Mouse (Mus musculus) liver, adult 2 months (tissue): ENCODE measurements around the gene Usp2. TPM values are rescaled to one million over a fixed set of nuclear protein-coding genes. Genes with fewer than 3 reads are reported as not detected.
A peak's percentile ranks its signal among the peaks of the same experiment; 100 is the strongest.

Source experiments
- DNase-seq: peaks from one replicate; pipeline ENCODE4 v3.0.0-alpha.2; 2011; ENCODE audit warnings: low read depth, low spot score; ENCODE audit errors: extremely low read depth
- H3K27ac ChIP-seq: fragments of 200-500 bp; replicated peaks from 2 replicates; pipeline ENCODE4 v1.5.1; 2012; ENCODE audit warnings: low read depth, mild to moderate bottlenecking, control low read depth, inconsistent platforms, low read length; ENCODE audit not compliant: insufficient read depth
- H3K27me3 ChIP-seq: fragments of 200-500 bp; 2 replicates; pipeline ENCODE4 v1.6.1; 2012; ENCODE audit warnings: mild to moderate bottlenecking, moderate library complexity, low read length, inconsistent platforms; ENCODE audit not compliant: control insufficient read depth, insufficient read depth
- H3K36me3 ChIP-seq: fragments of 200-500 bp; 2 replicates; pipeline ENCODE4 v1.6.1; 2012; ENCODE audit warnings: low read length, inconsistent platforms; ENCODE audit not compliant: control insufficient read depth, insufficient read depth
- H3K4me1 ChIP-seq: fragments of 200-500 bp; 2 replicates; pipeline ENCODE4 v1.6.1; 2011; ENCODE audit warnings: low read length; ENCODE audit not compliant: control insufficient read depth, insufficient read depth
- H3K4me3 ChIP-seq: fragments of 200-500 bp; 2 replicates; pipeline ENCODE4 v1.5.1; 2011; ENCODE audit warnings: low read depth, mild to moderate bottlenecking, control low read depth, low read length, moderate library complexity; ENCODE audit not compliant: insufficient read depth
- H3K79me2 ChIP-seq: fragments of 200-500 bp; 2 replicates; pipeline ENCODE4 v1.6.1; 2012; ENCODE audit warnings: inconsistent platforms, mild to moderate bottlenecking, low read length, moderate library complexity; ENCODE audit not compliant: control insufficient read depth, insufficient read depth
- H3K9ac ChIP-seq: fragments of 200-500 bp; 2 replicates; pipeline ENCODE4 v1.6.1; 2012; ENCODE audit warnings: low read depth, mild to moderate bottlenecking, control low read depth, inconsistent platforms, low read length
- CTCF ChIP-seq: fragments of 200-500 bp; IDR thresholded peaks from 2 replicates; pipeline ENCODE4 v1.5.1; 2011; ENCODE audit warnings: low read depth, low read length, control low read depth
- POLR2A ChIP-seq: fragments of 200-500 bp; IDR thresholded peaks from 2 replicates; pipeline ENCODE4 v1.6.1; 2011; ENCODE audit warnings: low read length, control low read depth; ENCODE audit not compliant: insufficient read depth; ENCODE audit errors: extremely low read depth
- WGBS: fragments of 180-500 bp; shearing (Covaris S2); methylation state at CpG from one replicate; pipeline ENCODE4 v1.1.7; 2018; 5-methylcytosine and 5-hydroxymethylcytosine counted together
- polyA plus RNA-seq: library from polyadenylated mRNA; depleted of rRNA; stranded (reverse); fragments of >200 nt; gene quantifications from 2 replicates; pipeline ENCODE4 v1.2.3, GENCODE M21; 2012; rRNA removed
- total RNA-seq: library from RNA; depleted of rRNA; stranded (reverse); fragments of >200 nt; gene quantifications from 2 replicates; pipeline ENCODE4 v1.2.3, GENCODE M21; 2014; rRNA removed

Usp2 gene
- total and polyA plus RNA-seq, 2 experiments = 3.1 to 13.6 TPM

- no peak overlapping the region for H3K27ac ChIP-seq
- peaks cover 6% of the 10 kb centered on the region; the same call in 1 of the 2 replicates for H3K36me3 ChIP-seq
- no peak for DNase-seq
- H3K79me2 ChIP-seq = no peaks in the 10 kb centered on the region
- TF ChIP-seq CTCF = no peak
- TF ChIP-seq POLR2A = no peak
- no peaks in the 10 kb centered on the region for H3K27me3 ChIP-seq
- no peak overlapping the region for H3K9ac ChIP-seq
- no peaks in the 10 kb centered on the region for H3K4me1 ChIP-seq
- no peak overlapping the region for H3K4me3 ChIP-seq
- WGBS = 92% methylated on average over 5 of the region's 5 CpGs
Observed at GRCm38 (mm10) chr9:44143421-44143820, 76.6 kb downstream of the Usp2 start.

- Histone ChIP-seq H3K36me3 (peaks cover 9% of the 10 kb centered on the region), H3K4me3 (no peak overlapping the region), H3K27ac (no peak overlapping the region), H3K9ac (no peak overlapping the region), H3K4me1 (no peaks in the 10 kb centered on the region), H3K27me3 (no peaks in the 10 kb centered on the region), H3K79me2 (no peaks in the 10 kb centered on the region)
- WGBS = 64% methylated on average over 7 of the region's 8 CpGs
- no peak for DNase-seq
- TF ChIP-seq POLR2A (no peak), CTCF (peak; percentile 36)
Observed at GRCm38 (mm10) chr9:44144023-44144717, 77.3 kb downstream of the Usp2 start.

DNA sequence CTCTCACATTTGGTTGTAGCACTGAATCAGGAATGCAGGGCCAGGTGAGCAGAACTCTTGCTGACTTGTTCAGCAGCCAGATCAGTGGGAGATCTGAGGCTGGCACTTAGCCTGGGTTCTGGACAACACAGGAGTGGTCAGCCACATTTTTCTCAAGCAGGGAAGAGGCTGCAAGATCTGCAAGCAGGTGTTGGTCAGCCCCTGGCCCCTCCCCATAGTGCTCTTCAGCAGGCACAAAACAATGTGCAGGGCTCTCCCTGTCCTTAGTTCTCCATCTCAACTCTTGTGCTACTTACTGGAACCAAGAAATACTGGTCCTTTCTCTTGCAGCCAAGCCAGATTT lies 77.9 kb downstream of the Usp2 start:
- no peak overlapping the region for H3K4me3 ChIP-seq
- H3K36me3 ChIP-seq = peaks cover 9% of the 10 kb centered on the region
- H3K79me2 ChIP-seq = no peaks in the 10 kb centered on the region
- no peaks in the 10 kb centered on the region for H3K4me1 ChIP-seq
- no peak overlapping the region for H3K27ac ChIP-seq
- no peaks in the 10 kb centered on the region for H3K27me3 ChIP-seq
- no peak for TF ChIP-seq POLR2A
- no peak for TF ChIP-seq CTCF
- DNase-seq = no peak
- no peak overlapping the region for H3K9ac ChIP-seq

Other genes starting within 250 kb of the Usp2 start
- gene Thy1, start 23.6 kb upstream of the Usp2 start, total RNA-seq = 0.46 and 0.87 TPM in 2 replicates
- gene Thy1, start 23.6 kb upstream of the Usp2 start, polyA plus RNA-seq = 3.2 and 4.5 TPM in 2 replicates
- under 0.01 TPM in 1 of 2 replicates, not detected in the other for gene Mfrp, start 34.7 kb downstream of the Usp2 start, total RNA-seq
- not detected in 2 replicates for gene Mfrp, start 34.7 kb downstream of the Usp2 start, polyA plus RNA-seq
- 2.7 and 3.0 TPM in 2 replicates for gene C1qtnf5, start 40.2 kb downstream of the Usp2 start, total RNA-seq
- gene C1qtnf5, start 40.2 kb downstream of the Usp2 start, polyA plus RNA-seq = 5.6 and 5.7 TPM in 2 replicates
- gene Gm49380, start 46.5 kb downstream of the Usp2 start, total RNA-seq = 0.09 TPM in 1 of 2 replicates, not detected in the other
- not detected in 2 replicates for gene Gm49380, start 46.5 kb downstream of the Usp2 start, polyA plus RNA-seq
- 3.1 and 5.0 TPM in 2 replicates for gene Rnf26, start 46.5 kb downstream of the Usp2 start, total RNA-seq
- gene Rnf26, start 46.5 kb downstream of the Usp2 start, polyA plus RNA-seq = 16.7 and 19.0 TPM in 2 replicates
- 3.6 and 6.7 TPM in 2 replicates for gene Mcam, start 67.4 kb downstream of the Usp2 start, total RNA-seq
- gene Mcam, start 67.4 kb downstream of the Usp2 start, polyA plus RNA-seq = 4.2 and 4.5 TPM in 2 replicates
- 2.8 and 4.3 TPM in 2 replicates for gene Cbl, start 167.0 kb downstream of the Usp2 start, total RNA-seq
- gene Cbl, start 167.0 kb downstream of the Usp2 start, polyA plus RNA-seq = 1.8 and 2.4 TPM in 2 replicates
- not detected in 2 replicates for gene Ccdc153, start 173.7 kb downstream of the Usp2 start, total RNA-seq
- gene Ccdc153, start 173.7 kb downstream of the Usp2 start, polyA plus RNA-seq = not detected in 2 replicates
- not detected in 2 replicates for gene Pdzd3, start 184.4 kb downstream of the Usp2 start, total RNA-seq
- not detected in 2 replicates for gene Pdzd3, start 184.4 kb downstream of the Usp2 start, polyA plus RNA-seq
- 3.5 and 5.6 TPM in 2 replicates for gene Nlrx1, start 201.6 kb downstream of the Usp2 start, total RNA-seq
- 8.6 and 10.0 TPM in 2 replicates for gene Nlrx1, start 201.6 kb downstream of the Usp2 start, polyA plus RNA-seq
- gene Abcg4, start 221.6 kb downstream of the Usp2 start, total RNA-seq = not detected in 2 replicates
- 0.11 TPM in 1 of 2 replicates, not detected in the other for gene Abcg4, start 221.6 kb downstream of the Usp2 start, polyA plus RNA-seq
- 7.4 and 7.6 TPM in 2 replicates for gene Hinfp, start 238.7 kb downstream of the Usp2 start, total RNA-seq
- 10.6 and 16.9 TPM in 2 replicates for gene Hinfp, start 238.7 kb downstream of the Usp2 start, polyA plus RNA-seq